Mouse (Mus musculus) embryonic facial prominence, embryonic 12.5 days (tissue): ENCODE results near the gene Sh2d6. TPM values are rescaled to one million over a fixed set of nuclear protein-coding genes. Genes with fewer than 3 reads are reported as not detected.

ENCODE experiments used
- ATAC-seq: fragments of 200-750 bp; cut with Nextera tagmentation; 2 replicates; pipeline ENCODE4 v1.8.0; 2017; ENCODE audit not compliant: insufficient number of reproducible peaks, insufficient read depth, low FRiP score, low TSS enrichment
- H3K27ac ChIP-seq: fragments of 300-500 bp; sonication (generic); 2 replicates; pipeline ENCODE4 v1.5.1; 2016; ENCODE audit warnings: mild to moderate bottlenecking
- H3K27me3 ChIP-seq: fragments of 300-500 bp; sonication (generic); 2 replicates; pipeline ENCODE4 v1.6.1; 2016; ENCODE audit warnings: mild to moderate bottlenecking, moderate library complexity
- H3K36me3 ChIP-seq: fragments of 300-500 bp; sonication (generic); 2 replicates; pipeline ENCODE4 v1.6.1; 2016; ENCODE audit warnings: mild to moderate bottlenecking
- H3K4me1 ChIP-seq: fragments of 300-500 bp; sonication (generic); 2 replicates; pipeline ENCODE4 v1.6.1; 2016
- H3K4me2 ChIP-seq: fragments of 300-500 bp; sonication (generic); replicated peaks from 2 replicates; pipeline ENCODE4 v1.6.1; 2016; ENCODE audit warnings: mild to moderate bottlenecking, moderate library complexity
- H3K4me3 ChIP-seq: fragments of 300-500 bp; sonication (generic); 2 replicates; pipeline ENCODE4 v1.5.1; 2016; ENCODE audit warnings: mild to moderate bottlenecking
- H3K9ac ChIP-seq: fragments of 300-500 bp; sonication (generic); 2 replicates; pipeline ENCODE4 v1.6.1; 2016; ENCODE audit warnings: mild to moderate bottlenecking, moderate library complexity
- H3K9me3 ChIP-seq: fragments of 300-500 bp; sonication (generic); 2 replicates; pipeline ENCODE4 v1.6.1; 2016; ENCODE audit warnings: mild to moderate bottlenecking, moderate library complexity
- WGBS: fragments of 180-500 bp; shearing (Covaris S2); methylation state at CpG from one replicate; pipeline ENCODE4 v1.1.7; 2016; 5-methylcytosine and 5-hydroxymethylcytosine counted together
- polyA plus RNA-seq: library from polyadenylated mRNA; unstranded; fragments of >200 nt; fragmentation: Nextera tagmentation; extraction: Ambion mirVana; gene quantifications from 2 replicates; pipeline ENCODE4 v1.2.1, GENCODE M21; 2016

Sh2d6 gene
- polyA plus RNA-seq, 1 experiment from 2014 or later: not detected

DNA sequence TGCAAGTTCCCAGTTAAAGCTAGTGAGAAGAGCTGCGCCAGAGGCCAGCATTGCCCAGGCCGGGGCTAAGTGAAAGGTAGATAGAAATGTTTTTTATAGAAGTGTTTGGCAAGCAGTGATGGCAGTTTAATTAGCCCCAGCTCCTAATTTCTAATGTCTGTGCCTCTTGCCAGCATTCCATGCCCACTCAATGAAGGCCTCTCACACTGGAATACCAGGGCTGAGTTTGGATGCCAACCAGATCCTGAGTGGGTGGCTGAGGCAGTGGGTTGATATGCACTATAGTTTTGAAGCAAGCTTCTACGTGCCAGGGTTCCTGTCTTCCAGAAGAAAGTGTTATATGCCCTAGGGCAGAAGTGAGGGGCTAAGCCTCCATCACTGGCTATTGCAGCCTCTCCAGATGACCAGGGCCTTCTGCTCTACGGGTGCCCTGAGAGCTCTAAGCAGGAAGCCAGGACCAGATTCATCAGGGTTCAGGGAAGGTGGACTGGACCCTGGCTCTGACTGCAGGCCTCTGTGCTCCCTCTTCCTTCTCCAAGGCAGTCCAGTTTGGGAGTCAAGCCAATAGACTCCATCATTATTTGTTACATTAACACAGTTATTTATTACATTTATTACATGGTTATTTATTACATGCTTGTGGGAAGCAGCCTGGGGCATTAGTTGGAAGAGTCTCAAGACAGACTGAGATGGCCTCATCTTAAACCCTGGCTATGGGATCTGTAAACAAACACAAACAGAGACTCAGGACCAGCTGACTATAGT is 46.1 kb downstream of the Sh2d6 start:
- H3K4me1 ChIP-seq: peaks cover 6% of the 10 kb centered on the region
- H3K27me3 ChIP-seq: no peaks in the 10 kb centered on the region
- ATAC-seq: no peak
- H3K9me3 ChIP-seq: no peaks in the 10 kb centered on the region
- no peak overlapping the region for H3K9ac ChIP-seq
- no peaks in the 10 kb centered on the region for H3K36me3 ChIP-seq
- 78% methylated on average over 4 of the region's 4 CpGs for WGBS
- H3K4me2 ChIP-seq: no peak overlapping the region
- no peak overlapping the region for H3K27ac ChIP-seq
- no peak overlapping the region for H3K4me3 ChIP-seq

DNA sequence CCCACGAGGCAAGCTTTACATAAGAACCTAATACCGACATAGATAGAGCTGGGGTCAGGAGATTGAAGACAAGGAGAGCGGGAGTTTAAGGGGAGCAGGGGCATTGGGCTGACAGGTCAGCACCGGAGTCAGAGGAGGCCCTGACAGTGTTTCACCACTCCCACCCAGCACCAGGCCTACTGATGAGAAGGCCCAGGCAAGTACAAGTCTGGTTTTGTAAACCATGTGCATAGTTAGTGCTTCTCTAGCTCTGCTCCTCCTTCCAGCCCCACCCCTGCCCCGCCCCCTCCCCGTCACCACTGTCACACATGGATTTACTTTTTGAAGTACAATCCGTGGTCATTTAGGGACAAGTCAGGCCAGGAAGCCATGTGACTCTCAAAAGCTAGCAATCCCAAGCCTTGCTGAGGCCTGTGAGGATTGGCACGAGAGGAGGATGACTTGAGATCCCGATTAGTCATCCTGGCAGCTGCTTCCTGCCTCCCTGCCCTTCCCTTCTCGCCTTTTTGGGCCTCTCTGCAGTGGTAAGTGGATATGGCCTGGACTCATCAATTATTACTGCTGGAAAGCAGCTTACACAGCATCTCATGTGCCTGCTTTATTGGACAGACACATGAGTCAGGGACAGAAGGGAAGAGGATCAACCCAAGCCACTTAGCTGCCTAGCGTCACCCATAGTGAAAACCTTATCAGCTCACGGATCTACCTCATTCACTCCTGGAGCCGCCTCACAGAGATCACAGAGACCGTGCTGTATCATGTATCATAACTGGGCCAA is 48.1 kb downstream of the Sh2d6 start:
- ATAC-seq: 0 out of 2 replicates have a peak, but pooled peaks have one; percentile 56
- Histone ChIP-seq H3K4me3 (no peak overlapping the region), H3K4me2 (no peak overlapping the region), H3K27me3 (no peaks in the 10 kb centered on the region), H3K36me3 (no peaks in the 10 kb centered on the region), H3K9ac (no peak overlapping the region), H3K9me3 (no peaks in the 10 kb centered on the region), H3K4me1 (peaks cover 6% of the 10 kb centered on the region), H3K27ac (no peak overlapping the region)
- WGBS: 49% methylated on average over 14 of the region's 14 CpGs

DNA sequence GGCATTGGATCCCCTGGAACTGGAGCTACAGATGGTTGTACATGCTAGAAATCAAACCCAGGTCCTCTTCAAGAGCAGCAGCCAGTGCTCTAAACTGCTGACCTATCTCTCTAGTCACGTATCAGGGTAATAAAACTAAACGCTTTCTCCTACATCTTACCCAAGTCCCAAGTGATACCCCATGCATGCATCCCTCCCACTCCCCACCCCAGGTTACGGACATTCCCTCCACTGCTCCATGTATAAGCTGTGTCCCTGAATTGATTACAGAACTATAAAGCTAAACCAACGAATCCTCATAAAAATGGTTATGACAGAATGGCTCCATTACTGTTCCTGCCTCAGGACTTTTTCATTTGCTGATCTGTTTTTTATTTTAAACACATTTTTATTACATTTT is 55.3 kb downstream of the Sh2d6 start:
- H3K27me3 ChIP-seq: no peaks in the 10 kb centered on the region
- H3K4me2 ChIP-seq: no peak overlapping the region
- H3K4me3 ChIP-seq: no peak overlapping the region
- no peak for ATAC-seq
- H3K9ac ChIP-seq: no peak overlapping the region
- WGBS: 76% methylated on average over 4 of the region's 4 CpGs
- no peaks in the 10 kb centered on the region for H3K4me1 ChIP-seq
- H3K27ac ChIP-seq: no peak overlapping the region
- no peaks in the 10 kb centered on the region for H3K9me3 ChIP-seq
- no peaks in the 10 kb centered on the region for H3K36me3 ChIP-seq

DNA sequence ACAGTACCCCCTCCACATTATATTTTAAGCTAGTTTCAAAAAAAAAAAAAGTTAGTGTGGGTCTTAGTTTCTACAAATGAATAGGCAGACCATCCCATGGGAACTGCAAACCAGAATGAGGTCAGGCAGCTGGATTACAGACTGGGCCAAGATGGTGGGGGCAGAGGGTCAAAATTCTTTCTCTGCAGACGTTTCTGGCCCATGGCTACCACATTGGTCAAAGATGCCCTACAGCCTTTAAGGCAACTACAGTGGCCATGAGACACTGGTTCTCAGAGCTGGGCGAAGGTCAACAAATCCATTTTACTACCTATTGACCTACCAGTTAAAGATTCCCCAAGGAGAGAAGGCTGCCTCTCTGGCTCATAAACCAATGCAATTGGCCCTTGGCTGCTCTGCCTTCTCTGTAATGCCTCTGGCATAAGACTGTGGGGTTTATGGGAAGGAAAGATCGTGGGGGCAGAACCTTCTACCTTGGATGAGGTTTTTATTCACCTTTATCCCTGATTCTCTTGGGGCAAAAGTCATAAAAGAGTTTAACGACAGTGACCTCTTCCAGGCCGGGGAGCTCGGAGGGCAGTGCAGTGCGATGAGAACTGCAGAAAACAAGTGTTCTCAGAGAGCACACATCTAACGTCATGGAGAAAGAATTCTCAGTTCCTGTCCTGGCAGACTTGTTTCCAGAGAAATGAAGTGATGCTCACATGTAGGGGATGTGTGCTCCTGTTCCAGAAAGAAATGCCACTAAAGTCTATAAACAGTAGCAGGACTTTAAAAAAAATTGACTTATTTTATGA is 55.9 kb downstream of the Sh2d6 start:
- WGBS: 74% methylated on average over 8 of the region's 8 CpGs
- Histone ChIP-seq H3K4me3 (no peak overlapping the region), H3K9ac (no peak overlapping the region), H3K4me1 (0 out of 2 replicates have a peak, but pooled peaks cover under 1% of the 10 kb centered on the region), H3K9me3 (no peaks in the 10 kb centered on the region), H3K4me2 (no peak overlapping the region), H3K27me3 (no peaks in the 10 kb centered on the region), H3K27ac (no peak overlapping the region), H3K36me3 (no peaks in the 10 kb centered on the region)
- ATAC-seq: no peak

Other genes starting within 250 kb of the Sh2d6 start
- gene Sftpb, start 217.1 kb downstream of the Sh2d6 start, polyA plus RNA-seq: not detected in 2 replicates
- 64.5 and 67.4 TPM in 2 replicates for gene Usp39, start 176.5 kb downstream of the Sh2d6 start, polyA plus RNA-seq
- 30.0 and 33.0 TPM in 2 replicates for gene 0610030E20Rik, start 174.4 kb downstream of the Sh2d6 start, polyA plus RNA-seq
- 8.9 and 9.7 TPM in 2 replicates for gene Tmem150a, start 166.3 kb downstream of the Sh2d6 start, polyA plus RNA-seq
- gene Rnf181, start 154.8 kb downstream of the Sh2d6 start, polyA plus RNA-seq: 80.2 and 88.0 TPM in 2 replicates
- gene Vamp5, start 141.2 kb downstream of the Sh2d6 start, polyA plus RNA-seq: 14.5 and 19.9 TPM in 2 replicates
- 90.7 and 98.1 TPM in 2 replicates for gene Vamp8, start 131.0 kb downstream of the Sh2d6 start, polyA plus RNA-seq
- gene Ggcx, start 107.4 kb downstream of the Sh2d6 start, polyA plus RNA-seq: 34.4 and 38.5 TPM in 2 replicates
- 387 and 404 TPM in 2 replicates for gene Mat2a, start 82.1 kb downstream of the Sh2d6 start, polyA plus RNA-seq
- 25.9 and 28.0 TPM in 2 replicates for gene Capg, start 22.7 kb upstream of the Sh2d6 start, polyA plus RNA-seq
- 14.2 and 16.4 TPM in 2 replicates for gene Elmod3, start 76.7 kb upstream of the Sh2d6 start, polyA plus RNA-seq
- gene Retsat, start 76.8 kb upstream of the Sh2d6 start, polyA plus RNA-seq: 9.5 and 10.3 TPM in 2 replicates
- gene Tgoln1, start 95.3 kb upstream of the Sh2d6 start, polyA plus RNA-seq: 23.8 and 24.6 TPM in 2 replicates